Mouse (Mus musculus): ENCODE data around the gene Mapk1ip1l. TPM values are rescaled to one million over a fixed set of nuclear protein-coding genes. Genes with fewer than 3 reads are reported as not detected.

Gene Mapk1ip1l
- 73.1 and 76.5 TPM in 2 replicates for polyA plus RNA-seq (2015; fragmentation: Nextera tagmentation; extraction: Ambion mirVana)

DNA sequence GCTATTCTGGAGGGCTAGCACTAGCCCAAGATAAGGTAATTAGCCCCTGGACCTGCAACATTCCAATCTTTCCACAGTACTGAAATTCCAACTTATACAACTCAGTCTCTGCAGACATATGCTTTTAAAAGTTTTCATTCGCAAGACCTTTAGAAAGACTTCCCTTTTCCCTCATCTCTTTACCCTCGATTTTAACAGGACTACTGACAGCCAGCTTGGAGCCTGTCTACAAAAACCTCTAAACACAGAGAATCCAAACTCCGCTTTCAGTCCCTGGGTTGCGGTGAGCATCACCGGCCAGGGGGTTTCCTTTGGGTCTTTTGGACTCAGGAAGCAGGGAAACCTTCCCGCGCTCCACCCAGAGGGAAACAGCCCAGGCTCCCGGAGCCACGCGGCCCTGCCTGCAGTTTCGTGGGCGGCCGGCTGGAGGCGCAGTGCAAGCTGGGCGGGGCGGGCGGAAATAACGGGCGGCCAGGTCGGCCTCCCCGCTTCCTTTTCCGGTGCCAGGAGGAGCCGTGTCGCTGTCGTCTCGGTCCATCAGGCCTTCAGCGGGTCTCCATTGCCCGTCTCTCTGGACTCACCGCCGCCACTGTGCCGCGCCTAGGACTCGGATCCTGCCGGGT lies at the start of gene Mapk1ip1l:
Mapk1ip1l (plus strand) TSS at position 482 of the 623 bp plus-strand sequence.
- Histone ChIP-seq H3K27ac (peak within 1 kb of the TSS; percentile 97), H3K27me3 (no peaks in the 10 kb centered on the region), H3K4me2 (peak within 1 kb of the TSS; percentile 74), H3K4me1 (peaks cover 21% of the 10 kb centered on the region), H3K36me3 (peaks cover 9% of the 10 kb centered on the region; the same call in 1 of the 2 replicates), H3K9ac (peak within 1 kb of the TSS; percentile 99), H3K4me3 (peak within 1 kb of the TSS; percentile 93), H3K9me3 (no peaks in the 10 kb centered on the region)
- ATAC-seq (ENCODE audit: insufficient number of reproducible peaks, insufficient read depth, low FRiP score, low TSS enrichment, low read depth), result peak; percentile 84
- WGBS, result under 1% methylated on average over 34 of the region's 34 CpGs

DNA sequence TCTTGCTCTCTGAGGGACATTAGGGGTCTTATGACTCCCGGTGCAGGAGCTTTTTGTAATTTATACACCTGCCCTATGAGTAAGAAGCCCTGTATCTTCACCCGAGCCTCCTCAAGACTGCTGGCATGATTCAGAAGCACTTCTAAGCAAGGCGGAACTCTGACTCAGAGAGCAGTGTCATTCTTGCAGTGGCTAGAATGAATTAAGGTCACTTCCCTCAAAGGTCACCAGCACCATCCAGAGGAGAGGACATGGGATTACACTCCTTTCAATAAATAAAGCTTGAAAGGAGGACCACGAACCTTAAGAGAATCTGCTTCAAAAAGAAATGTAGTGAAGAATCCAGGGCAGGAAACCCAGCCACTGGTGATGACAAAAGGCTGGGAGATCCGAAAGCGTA lies 48.2 kb upstream of the Mapk1ip1l start:
- 88% methylated on average over 6 of the region's 6 CpGs for WGBS
- ATAC-seq (ENCODE audit: insufficient number of reproducible peaks, insufficient read depth, low FRiP score, low TSS enrichment, low read depth), result no peak
- H3K4me1 ChIP-seq, result no peaks in the 10 kb centered on the region
- H3K36me3 ChIP-seq, result peaks cover 67% of the 10 kb centered on the region
- H3K4me2 ChIP-seq, result no peak overlapping the region
- no peak overlapping the region for H3K9ac ChIP-seq
- no peaks in the 10 kb centered on the region for H3K27me3 ChIP-seq
- no peak overlapping the region for H3K4me3 ChIP-seq
- no peak overlapping the region for H3K27ac ChIP-seq
- H3K9me3 ChIP-seq, result no peaks in the 10 kb centered on the region

DNA sequence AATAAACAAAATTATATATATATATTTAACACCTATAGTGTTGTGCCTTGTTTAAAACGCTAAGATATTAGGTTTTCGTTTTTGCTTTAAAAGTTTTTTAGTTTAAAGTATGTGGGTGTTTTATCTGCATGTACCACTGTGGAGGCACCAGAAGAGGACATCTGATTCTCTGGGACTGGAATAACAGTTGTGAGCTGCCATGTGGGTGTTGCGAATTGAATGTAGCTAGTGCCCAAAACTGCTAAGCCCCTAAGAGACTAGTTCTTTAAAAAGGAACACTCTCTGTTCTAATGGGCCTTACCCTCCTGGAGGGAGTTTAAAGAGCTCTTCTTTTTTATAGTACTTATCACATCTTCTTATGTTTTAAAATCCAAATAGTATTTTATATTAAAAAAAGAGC lies 33.2 kb upstream of the Mapk1ip1l start:
- Histone ChIP-seq H3K4me3 (no peak overlapping the region), H3K27me3 (no peaks in the 10 kb centered on the region), H3K9me3 (no peaks in the 10 kb centered on the region), H3K4me1 (no peaks in the 10 kb centered on the region), H3K36me3 (peaks cover 61% of the 10 kb centered on the region), H3K4me2 (no peak overlapping the region), H3K27ac (no peak overlapping the region), H3K9ac (no peak overlapping the region)
- no peak for ATAC-seq (ENCODE audit: insufficient number of reproducible peaks, insufficient read depth, low FRiP score, low TSS enrichment, low read depth)
- WGBS, result 96% methylated on average over 3 of the region's 3 CpGs

DNA sequence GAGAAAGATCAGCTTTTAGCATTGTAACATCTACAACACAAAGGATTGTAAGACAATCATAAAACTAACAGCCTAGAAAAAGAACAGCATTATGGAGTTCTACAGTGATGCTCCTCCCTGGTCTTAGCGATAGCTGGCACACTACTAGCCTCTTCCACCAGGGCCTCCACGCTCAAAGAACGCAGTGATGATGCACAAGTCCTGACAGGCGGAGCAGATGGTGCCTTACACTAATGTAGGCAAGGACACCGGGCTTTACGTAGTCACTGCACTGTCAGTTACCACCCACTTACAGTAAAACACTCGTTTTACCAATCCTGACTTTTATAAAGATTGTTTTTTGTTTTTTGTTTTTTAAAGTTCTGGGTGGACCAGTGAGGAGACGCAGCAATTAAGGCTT lies 32.2 kb upstream of the Mapk1ip1l start:
- Histone ChIP-seq H3K9ac (no peak overlapping the region), H3K27me3 (no peaks in the 10 kb centered on the region), H3K4me2 (no peak overlapping the region), H3K36me3 (peaks cover 57% of the 10 kb centered on the region), H3K4me1 (no peaks in the 10 kb centered on the region), H3K27ac (no peak overlapping the region), H3K9me3 (no peaks in the 10 kb centered on the region), H3K4me3 (no peak overlapping the region)
- WGBS, result 92% methylated on average over 8 of the region's 8 CpGs
- no peak for ATAC-seq (ENCODE audit: insufficient number of reproducible peaks, insufficient read depth, low FRiP score, low TSS enrichment, low read depth)

DNA sequence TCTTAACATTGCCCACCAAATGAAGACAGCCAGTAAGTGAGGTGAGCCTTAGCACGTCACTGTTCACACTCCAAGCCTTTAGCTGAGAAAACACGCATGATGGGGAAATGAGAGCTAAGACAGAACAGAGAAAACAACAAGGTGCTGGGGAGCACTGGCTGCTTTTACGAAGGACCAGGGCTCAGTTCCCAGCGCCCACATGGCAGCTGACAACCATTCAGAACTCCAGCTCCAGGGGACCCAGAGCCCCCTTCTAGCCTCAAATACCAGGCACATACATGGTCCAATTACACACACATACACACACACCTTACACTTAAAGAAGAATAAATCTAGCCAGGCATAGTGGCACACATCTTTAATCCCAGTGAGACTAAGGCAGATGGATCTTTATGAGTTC lies 29.0 kb upstream of the Mapk1ip1l start:
- Histone ChIP-seq H3K4me1 (no peaks in the 10 kb centered on the region), H3K36me3 (peaks cover 62% of the 10 kb centered on the region), H3K9ac (no peak overlapping the region), H3K4me3 (no peak overlapping the region), H3K27ac (no peak overlapping the region), H3K4me2 (no peak overlapping the region), H3K9me3 (no peaks in the 10 kb centered on the region), H3K27me3 (no peaks in the 10 kb centered on the region)
- WGBS, result 97% methylated on average over 4 of the region's 4 CpGs
- ATAC-seq (ENCODE audit: insufficient number of reproducible peaks, insufficient read depth, low FRiP score, low TSS enrichment, low read depth), result no peak

DNA sequence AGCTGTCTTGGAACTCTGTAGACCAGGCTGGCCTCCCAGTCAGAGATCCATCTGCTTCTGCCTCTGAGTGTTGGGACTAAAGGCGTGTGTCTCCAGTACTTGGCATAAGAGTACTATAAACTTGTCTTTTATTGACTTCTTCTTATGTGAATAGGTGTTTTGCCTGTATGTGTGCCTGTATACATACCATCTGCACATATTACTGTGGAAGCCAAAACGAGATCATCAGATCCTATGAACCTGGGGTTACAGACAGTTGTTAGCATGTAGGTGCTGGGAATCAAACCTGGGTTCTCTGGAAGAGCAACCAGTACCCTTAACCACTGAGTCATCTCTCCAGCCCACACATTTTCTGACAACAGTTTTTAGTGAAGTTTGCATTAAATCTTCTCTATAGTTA lies 28.4 kb upstream of the Mapk1ip1l start:
- H3K27me3 ChIP-seq, result no peaks in the 10 kb centered on the region
- no peak overlapping the region for H3K4me2 ChIP-seq
- no peak for ATAC-seq (ENCODE audit: insufficient number of reproducible peaks, insufficient read depth, low FRiP score, low TSS enrichment, low read depth)
- H3K36me3 ChIP-seq, result peaks cover 62% of the 10 kb centered on the region
- no peaks in the 10 kb centered on the region for H3K9me3 ChIP-seq
- no peak overlapping the region for H3K4me3 ChIP-seq
- H3K27ac ChIP-seq, result no peak overlapping the region
- 97% methylated on average over 2 of the region's 2 CpGs for WGBS
- H3K9ac ChIP-seq, result no peak overlapping the region
- H3K4me1 ChIP-seq, result peaks cover 4% of the 10 kb centered on the region; the same call in 1 of the 2 replicates

DNA sequence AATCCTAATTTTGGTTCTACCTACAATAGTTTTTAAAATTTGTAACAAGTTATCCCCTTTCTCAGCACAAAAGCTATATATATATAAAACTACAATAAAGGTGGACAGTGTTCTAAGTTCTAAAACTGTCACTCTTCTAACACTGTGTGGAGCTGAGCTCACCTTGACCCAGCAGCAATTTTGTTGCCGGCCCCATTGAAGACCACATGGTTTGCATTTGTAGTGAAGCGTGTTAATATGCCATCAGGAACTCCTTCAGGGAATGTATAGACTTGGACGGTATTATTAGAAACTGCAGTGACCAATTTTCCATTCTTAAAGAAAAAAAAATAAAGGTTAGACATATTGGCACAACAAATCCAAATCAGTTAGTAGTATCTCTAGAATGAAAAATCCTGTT lies 24.3 kb upstream of the Mapk1ip1l start:
- H3K27me3 ChIP-seq, result no peaks in the 10 kb centered on the region
- no peak overlapping the region for H3K27ac ChIP-seq
- H3K4me3 ChIP-seq, result no peak overlapping the region
- H3K9me3 ChIP-seq, result no peaks in the 10 kb centered on the region
- H3K36me3 ChIP-seq, result peaks cover 30% of the 10 kb centered on the region
- ATAC-seq (ENCODE audit: insufficient number of reproducible peaks, insufficient read depth, low FRiP score, low TSS enrichment, low read depth), result no peak
- no peak overlapping the region for H3K9ac ChIP-seq
- 32% methylated on average over 3 of the region's 3 CpGs for WGBS
- H3K4me1 ChIP-seq, result peaks cover 13% of the 10 kb centered on the region
- H3K4me2 ChIP-seq, result no peak overlapping the region

DNA sequence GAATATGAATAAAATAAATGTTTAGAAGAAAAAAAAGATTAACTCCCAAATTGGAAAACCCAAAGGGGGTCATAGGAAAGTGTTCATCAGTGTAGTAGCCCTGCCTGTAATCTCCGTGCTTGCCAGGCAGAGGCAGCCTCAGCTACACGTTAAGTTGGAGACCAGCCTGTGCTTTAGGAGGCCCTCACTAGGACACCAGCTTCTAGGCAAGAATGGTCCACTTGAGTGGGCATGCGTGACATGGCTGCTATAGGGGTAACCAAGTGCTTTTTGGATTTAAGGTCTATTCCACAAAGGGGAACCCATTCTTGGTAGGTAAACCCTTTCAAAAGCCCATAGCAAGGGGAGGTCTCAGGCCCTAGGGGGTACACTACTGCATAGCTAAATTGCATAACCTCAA lies 22.6 kb upstream of the Mapk1ip1l start:
- Histone ChIP-seq H3K36me3 (peaks cover 18% of the 10 kb centered on the region), H3K27ac (no peak overlapping the region)
- WGBS, result 33% methylated on average over 3 of the region's 3 CpGs

DNA sequence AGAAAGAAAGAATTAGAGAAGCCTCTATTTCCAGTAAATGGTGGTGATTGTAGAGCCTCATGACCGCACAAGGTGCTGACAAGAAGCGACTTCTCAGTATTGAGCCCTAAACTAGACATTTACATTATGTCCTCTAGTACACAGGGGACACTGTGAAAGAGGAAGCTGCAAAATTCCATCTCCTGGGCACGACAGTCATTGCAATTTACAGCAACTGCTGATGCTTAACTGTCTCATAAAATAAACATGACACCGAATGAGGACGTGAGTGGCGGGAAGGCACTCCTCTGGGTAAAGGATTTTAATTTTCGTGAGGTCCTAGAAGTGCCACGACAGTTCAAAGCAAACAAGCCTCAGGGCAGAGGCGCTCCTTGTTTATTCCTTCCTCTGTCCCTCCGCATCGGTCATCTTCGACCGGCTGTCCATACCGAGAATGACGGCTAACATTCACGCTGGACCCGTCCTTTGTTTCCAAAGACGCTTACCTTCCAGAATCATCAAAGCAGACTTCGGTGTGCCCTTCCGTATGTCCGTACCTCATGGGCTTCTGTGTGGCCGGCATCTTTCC lies 21.9 kb upstream of the Mapk1ip1l start:
- Histone ChIP-seq H3K27me3 (no peaks in the 10 kb centered on the region), H3K9ac (peak overlapping the region; percentile 92), H3K4me3 (peak overlapping the region; percentile 93), H3K9me3 (no peaks in the 10 kb centered on the region), H3K36me3 (peaks cover 14% of the 10 kb centered on the region), H3K27ac (peak overlapping the region; percentile 60), H3K4me1 (peaks cover 13% of the 10 kb centered on the region), H3K4me2 (peak overlapping the region; percentile 72)
- WGBS, result 2% methylated on average over 22 of the region's 22 CpGs
- no peak for ATAC-seq (ENCODE audit: insufficient number of reproducible peaks, insufficient read depth, low FRiP score, low TSS enrichment, low read depth)

More for the DNA sequence above, 22.6 kb upstream of the Mapk1ip1l start:
- Histone ChIP-seq H3K4me2 (peak overlapping the region; percentile 72), H3K4me3 (peak overlapping the region; percentile 93), H3K9ac (peak overlapping the region; percentile 92), H3K4me1 (peaks cover 13% of the 10 kb centered on the region), H3K27me3 (no peaks in the 10 kb centered on the region), H3K9me3 (no peaks in the 10 kb centered on the region)
- no peak for ATAC-seq (ENCODE audit: insufficient number of reproducible peaks, insufficient read depth, low FRiP score, low TSS enrichment, low read depth)

DNA sequence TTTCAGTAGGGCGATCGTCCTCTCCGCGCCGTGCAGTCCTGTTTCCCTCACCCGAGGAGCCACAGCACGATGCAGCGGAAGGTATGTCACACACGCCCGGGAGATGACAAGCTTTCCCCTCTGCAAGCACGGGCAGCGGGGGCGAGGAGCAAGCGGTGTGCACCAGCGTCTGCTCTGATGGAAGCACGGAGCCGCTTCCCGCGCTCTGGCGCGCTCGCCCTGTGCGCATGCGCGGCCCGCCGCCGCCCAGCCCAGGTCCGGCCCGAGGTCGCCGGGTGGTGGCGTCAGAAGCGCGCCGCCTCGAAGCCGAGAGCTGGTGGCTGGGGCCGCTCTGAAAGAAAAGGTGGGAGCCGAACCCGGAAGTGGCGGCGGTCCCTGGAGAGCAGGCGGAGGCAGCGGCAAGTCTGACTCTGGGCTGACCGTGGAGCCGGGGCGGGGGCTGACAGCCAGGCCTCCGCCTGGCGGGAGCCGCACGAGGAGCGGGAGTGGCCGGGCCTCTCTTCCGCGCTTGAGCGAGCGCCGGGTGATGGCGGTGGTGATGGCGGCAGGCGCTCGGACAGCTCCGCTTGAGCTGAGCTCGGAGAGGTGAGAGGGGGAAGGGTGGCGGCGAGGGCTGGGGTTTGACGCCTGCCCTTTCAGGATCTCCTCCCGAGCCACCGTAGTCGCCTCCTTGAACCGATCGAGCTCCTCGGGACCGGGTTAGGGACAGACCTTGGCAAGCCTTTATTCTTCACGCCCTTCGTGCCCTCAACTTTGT lies 21.3 kb upstream of the Mapk1ip1l start, which contains the start of the genes Wdhd1 and Socs4:
Wdhd1 (minus strand) TSS at position 221 of the 757 bp plus-strand sequence.
Socs4 (plus strand) TSS at position 295 of the 757 bp plus-strand sequence.
- H3K4me1 ChIP-seq, result peaks cover 13% of the 10 kb centered on the region
- H3K36me3 ChIP-seq, result peaks cover 11% of the 10 kb centered on the region
- H3K27ac ChIP-seq, result peak within 1 kb of the TSS; percentile 91
- H3K9me3 ChIP-seq, result no peaks in the 10 kb centered on the region
- H3K9ac ChIP-seq, result peak within 1 kb of the TSS; percentile 92
- H3K4me2 ChIP-seq, result peak within 1 kb of the TSS; percentile 72
- WGBS, result under 1% methylated on average over 76 of the region's 77 CpGs
- H3K4me3 ChIP-seq, result peak within 1 kb of the TSS; percentile 93
- peak; percentile 96 for ATAC-seq (ENCODE audit: insufficient number of reproducible peaks, insufficient read depth, low FRiP score, low TSS enrichment, low read depth)
- H3K27me3 ChIP-seq, result no peaks in the 10 kb centered on the region

DNA sequence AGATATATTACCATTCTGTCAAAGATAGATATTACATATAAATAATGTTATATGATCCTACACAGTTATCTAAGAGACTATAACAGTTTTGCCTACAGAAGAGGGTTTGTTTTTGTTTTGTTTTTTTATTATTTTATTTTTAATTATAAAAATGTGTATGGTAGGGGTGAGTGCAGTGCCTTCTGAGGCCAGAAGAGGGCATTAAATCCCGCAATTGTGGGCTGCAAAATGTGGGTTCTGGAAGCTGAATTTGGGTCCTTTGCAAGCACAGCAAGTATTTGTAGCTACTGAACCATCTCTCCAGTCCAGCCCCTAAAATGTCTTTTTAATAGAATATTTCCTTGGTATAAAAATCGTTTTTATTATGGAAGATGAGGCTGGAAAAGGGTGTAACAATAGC lies 19.0 kb upstream of the Mapk1ip1l start:
- H3K9ac ChIP-seq, result no peak overlapping the region
- H3K36me3 ChIP-seq, result 0 out of 2 replicates have a peak, but pooled peaks cover 4% of the 10 kb centered on the region
- H3K4me3 ChIP-seq, result no peak overlapping the region
- no peak overlapping the region for H3K27ac ChIP-seq
- no peaks in the 10 kb centered on the region for H3K9me3 ChIP-seq
- ATAC-seq (ENCODE audit: insufficient number of reproducible peaks, insufficient read depth, low FRiP score, low TSS enrichment, low read depth), result no peak
- H3K4me2 ChIP-seq, result no peak overlapping the region
- WGBS, result 84% methylated on average over 2 of the region's 2 CpGs
- H3K4me1 ChIP-seq, result peaks cover 17% of the 10 kb centered on the region
- H3K27me3 ChIP-seq, result no peaks in the 10 kb centered on the region
